Mouse (Mus musculus): ENCODE results near the gene Ppp1r15b.

DNA sequence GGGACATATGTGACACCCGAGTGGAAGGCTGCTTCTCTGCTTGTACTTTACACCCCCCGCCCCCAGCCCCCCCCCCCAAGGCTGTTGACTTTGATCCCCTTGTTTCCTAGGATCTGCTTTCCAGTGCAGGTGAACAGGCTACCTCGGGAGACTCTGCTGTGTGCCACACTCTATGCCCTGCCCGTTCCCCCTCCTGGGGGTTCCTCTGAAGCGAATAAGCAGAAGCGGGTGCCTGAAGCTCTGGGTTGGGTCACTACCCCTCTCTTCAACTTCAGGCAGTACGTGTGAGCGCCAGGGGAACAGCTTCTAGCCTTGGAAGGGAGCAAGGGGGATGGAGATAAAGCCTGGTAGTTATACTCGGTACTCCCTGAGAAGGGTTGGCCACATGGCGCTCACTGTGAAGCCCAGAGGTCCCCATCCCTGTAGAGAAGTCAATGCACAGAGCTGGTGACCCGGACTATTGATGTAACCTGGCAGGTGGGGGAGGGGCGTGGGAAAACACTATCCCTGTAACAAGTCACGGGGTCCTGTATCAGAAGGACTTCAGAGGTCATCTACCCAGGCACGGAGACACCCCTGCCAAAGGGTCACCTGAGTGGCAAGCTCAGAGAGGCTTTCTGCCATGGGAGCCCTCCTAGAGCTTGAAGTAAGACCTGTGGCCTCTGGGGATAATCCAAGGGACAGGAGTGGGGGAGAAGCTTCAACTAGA, 46.1 kb upstream of the Ppp1r15b start:
- TF ChIP-seq CTCF (IDR thresholded peaks at IDR 0.05; ENCODE audit: low read depth): no peak
- no peak for TF ChIP-seq EP300 (optimal IDR thresholded peaks at IDR 0.05)
